Mouse (Mus musculus) forebrain, embryonic 15.5 days (tissue): ENCODE measurements around the gene Scd3. TPM values are rescaled to one million over a fixed set of nuclear protein-coding genes. Genes with fewer than 3 reads are reported as not detected.

Source experiments
- ATAC-seq: fragments of 200-750 bp; cut with Nextera tagmentation; replicated peaks from 2 replicates; pipeline ENCODE4 v1.8.0; 2017; ENCODE audit warnings: mild to moderate bottlenecking, moderate TSS enrichment, moderate library complexity
- H3K27ac ChIP-seq: fragments of 300-500 bp; sonication (generic); replicated peaks from 2 replicates; pipeline ENCODE4 v1.5.1; 2015; ENCODE audit warnings: mild to moderate bottlenecking, inconsistent platforms
- H3K27me3 ChIP-seq: fragments of 300-500 bp; sonication (generic); 2 replicates; pipeline ENCODE4 v1.6.1; 2015; ENCODE audit warnings: inconsistent platforms
- H3K36me3 ChIP-seq: fragments of 300-500 bp; sonication (generic); 2 replicates; pipeline ENCODE4 v1.6.1; 2015; ENCODE audit warnings: mild to moderate bottlenecking, inconsistent platforms
- H3K4me1 ChIP-seq: fragments of 300-500 bp; sonication (generic); 2 replicates; pipeline ENCODE4 v1.6.1; 2015; ENCODE audit warnings: inconsistent platforms
- H3K4me2 ChIP-seq: fragments of 300-500 bp; sonication (generic); replicated peaks from 2 replicates; pipeline ENCODE4 v1.6.1; 2015; ENCODE audit warnings: mild to moderate bottlenecking, inconsistent platforms
- H3K4me3 ChIP-seq: fragments of 300-500 bp; sonication (generic); 2 replicates; pipeline ENCODE4 v1.5.1; 2015; ENCODE audit warnings: mild to moderate bottlenecking, inconsistent platforms
- H3K9ac ChIP-seq: fragments of 300-500 bp; sonication (generic); replicated peaks from 2 replicates; pipeline ENCODE4 v1.6.1; 2015; ENCODE audit warnings: mild to moderate bottlenecking, inconsistent platforms
- H3K9me3 ChIP-seq: fragments of 300-500 bp; sonication (generic); 2 replicates; pipeline ENCODE4 v1.6.1; 2016; ENCODE audit warnings: inconsistent platforms
- WGBS: fragments of 180-500 bp; shearing (Covaris S2); methylation state at CpG from one replicate; pipeline ENCODE4 v1.1.7; 2015; ENCODE audit warnings: mixed read lengths; 5-methylcytosine and 5-hydroxymethylcytosine counted together
- polyA plus RNA-seq: library from polyadenylated mRNA; unstranded; fragments of >200 nt; fragmentation: Nextera tagmentation; extraction: Ambion mirVana; gene quantifications from 2 replicates; pipeline ENCODE4 v1.2.1, GENCODE M21; 2015

The Scd3 gene
- polyA plus RNA-seq, 1 experiment from 2014 or later, result 1.5 TPM

GRCm38 (mm10) chr19:44197053-44197852 lies 5.8 kb upstream of the Scd3 start:
- H3K4me1 ChIP-seq, result no peaks in the 10 kb centered on the region
- H3K27ac ChIP-seq, result no peak overlapping the region
- ATAC-seq, result no peak
- no peaks in the 10 kb centered on the region for H3K27me3 ChIP-seq
- no peak overlapping the region for H3K9ac ChIP-seq
- 92% methylated on average over 10 of the region's 10 CpGs for WGBS
- no peaks in the 10 kb centered on the region for H3K36me3 ChIP-seq
- no peak overlapping the region for H3K4me3 ChIP-seq
- H3K4me2 ChIP-seq, result no peak overlapping the region
- H3K9me3 ChIP-seq, result no peaks in the 10 kb centered on the region

DNA sequence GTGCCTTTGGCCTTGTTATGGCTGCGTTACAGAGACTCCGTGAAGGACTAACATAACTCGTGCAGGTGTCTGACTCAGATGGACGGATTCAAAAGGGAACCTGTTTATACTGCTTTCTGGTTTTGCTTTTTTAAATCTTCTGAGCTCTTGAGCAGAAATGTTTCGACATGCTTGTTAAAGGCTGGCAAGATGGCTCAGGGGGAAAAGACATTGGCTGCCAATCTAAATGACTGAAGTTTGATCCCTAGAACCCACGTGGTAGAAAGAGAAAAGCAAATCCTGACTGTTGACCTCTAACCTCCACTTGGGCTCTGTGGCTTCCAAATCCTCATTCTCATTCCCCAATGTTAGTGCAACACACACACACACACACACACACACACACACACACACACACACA lies 4.6 kb upstream of the Scd3 start:
- 96% methylated on average over 6 of the region's 6 CpGs for WGBS
- H3K27me3 ChIP-seq, result no peaks in the 10 kb centered on the region
- H3K9me3 ChIP-seq, result no peaks in the 10 kb centered on the region
- H3K4me2 ChIP-seq, result no peak overlapping the region
- H3K36me3 ChIP-seq, result no peaks in the 10 kb centered on the region
- no peak overlapping the region for H3K4me3 ChIP-seq
- no peak overlapping the region for H3K9ac ChIP-seq
- H3K4me1 ChIP-seq, result no peaks in the 10 kb centered on the region
- H3K27ac ChIP-seq, result no peak overlapping the region
- no peak for ATAC-seq

- 73% methylated on average over 2 of the region's 2 CpGs for WGBS
- no peak overlapping the region for H3K27ac ChIP-seq
- no peak for ATAC-seq
- no peaks in the 10 kb centered on the region for H3K36me3 ChIP-seq
- no peaks in the 10 kb centered on the region for H3K9me3 ChIP-seq
- H3K4me1 ChIP-seq, result no peaks in the 10 kb centered on the region
- no peak overlapping the region for H3K4me3 ChIP-seq
- H3K27me3 ChIP-seq, result no peaks in the 10 kb centered on the region
- H3K4me2 ChIP-seq, result no peak overlapping the region
- no peak overlapping the region for H3K9ac ChIP-seq
Measured at GRCm38 (mm10) chr19:44198964-44199363, 4.1 kb upstream of the Scd3 start.

- WGBS, result 72% methylated on average over 2 of the region's 2 CpGs
- no peaks in the 10 kb centered on the region for H3K36me3 ChIP-seq
- no peak overlapping the region for H3K4me3 ChIP-seq
- H3K9ac ChIP-seq, result no peak overlapping the region
- ATAC-seq, result no peak
- no peak overlapping the region for H3K4me2 ChIP-seq
- no peak overlapping the region for H3K27ac ChIP-seq
- H3K9me3 ChIP-seq, result no peaks in the 10 kb centered on the region
- no peaks in the 10 kb centered on the region for H3K27me3 ChIP-seq
- H3K4me1 ChIP-seq, result no peaks in the 10 kb centered on the region
Measured at GRCm38 (mm10) chr19:44207079-44207478, 4.0 kb downstream of the Scd3 start.

DNA sequence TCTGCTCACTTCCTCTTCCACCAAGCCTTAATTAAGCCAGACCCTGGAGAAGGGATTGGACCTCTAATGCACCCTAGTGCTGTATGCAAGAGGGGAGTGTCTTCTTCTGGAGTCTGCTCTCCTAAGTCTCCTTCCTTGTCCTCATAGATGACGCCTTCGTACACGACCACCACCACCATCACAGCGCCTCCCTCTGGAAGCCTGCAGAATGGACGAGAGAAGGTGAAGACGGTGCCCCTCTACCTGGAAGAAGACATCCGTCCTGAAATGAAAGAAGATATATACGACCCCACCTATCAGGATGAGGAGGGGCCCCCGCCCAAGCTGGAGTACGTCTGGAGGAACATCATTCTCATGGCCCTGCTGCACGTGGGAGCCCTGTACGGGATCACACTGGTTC lies 12.2 kb downstream of the Scd3 start:
- Histone ChIP-seq H3K9me3 (no peaks in the 10 kb centered on the region), H3K27me3 (no peaks in the 10 kb centered on the region), H3K4me1 (no peaks in the 10 kb centered on the region), H3K36me3 (no peaks in the 10 kb centered on the region), H3K9ac (no peak overlapping the region), H3K27ac (no peak overlapping the region), H3K4me3 (no peak overlapping the region), H3K4me2 (no peak overlapping the region)
- no peak for ATAC-seq
- WGBS, result 79% methylated on average over 12 of the region's 12 CpGs

GRCm38 (mm10) chr19:44217958-44218525 lies 15.0 kb downstream of the Scd3 start:
- WGBS, result 72% methylated on average over 3 of the region's 3 CpGs
- Histone ChIP-seq H3K4me2 (no peak overlapping the region), H3K27me3 (no peaks in the 10 kb centered on the region), H3K9me3 (no peaks in the 10 kb centered on the region), H3K27ac (no peak overlapping the region), H3K4me1 (no peaks in the 10 kb centered on the region), H3K9ac (no peak overlapping the region), H3K4me3 (no peak overlapping the region), H3K36me3 (no peaks in the 10 kb centered on the region)
- ATAC-seq, result no peak

DNA sequence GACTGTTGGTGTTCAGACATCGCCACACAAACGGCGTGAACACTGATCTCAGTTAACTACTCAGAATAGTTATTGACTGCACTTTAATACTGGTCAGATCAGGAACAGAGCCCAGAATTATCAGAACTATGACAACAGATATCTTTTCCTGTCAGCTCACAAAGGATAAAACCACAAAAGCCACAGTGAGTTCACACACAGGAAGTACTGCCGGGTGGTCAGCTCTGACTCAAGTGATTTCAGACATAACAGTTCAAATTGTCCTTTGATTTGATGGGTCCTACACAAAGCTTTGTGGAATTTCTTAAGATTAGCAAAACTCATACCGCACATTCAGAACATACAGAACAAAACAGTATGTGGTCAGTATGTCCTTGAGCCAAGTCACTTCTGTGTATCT lies 22.7 kb downstream of the Scd3 start:
- no peak overlapping the region for H3K4me2 ChIP-seq
- 93% methylated on average over 5 of the region's 5 CpGs for WGBS
- H3K27me3 ChIP-seq, result no peaks in the 10 kb centered on the region
- no peaks in the 10 kb centered on the region for H3K9me3 ChIP-seq
- H3K4me1 ChIP-seq, result no peaks in the 10 kb centered on the region
- H3K27ac ChIP-seq, result no peak overlapping the region
- no peak for ATAC-seq
- H3K9ac ChIP-seq, result no peak overlapping the region
- H3K36me3 ChIP-seq, result no peaks in the 10 kb centered on the region
- H3K4me3 ChIP-seq, result no peak overlapping the region

DNA sequence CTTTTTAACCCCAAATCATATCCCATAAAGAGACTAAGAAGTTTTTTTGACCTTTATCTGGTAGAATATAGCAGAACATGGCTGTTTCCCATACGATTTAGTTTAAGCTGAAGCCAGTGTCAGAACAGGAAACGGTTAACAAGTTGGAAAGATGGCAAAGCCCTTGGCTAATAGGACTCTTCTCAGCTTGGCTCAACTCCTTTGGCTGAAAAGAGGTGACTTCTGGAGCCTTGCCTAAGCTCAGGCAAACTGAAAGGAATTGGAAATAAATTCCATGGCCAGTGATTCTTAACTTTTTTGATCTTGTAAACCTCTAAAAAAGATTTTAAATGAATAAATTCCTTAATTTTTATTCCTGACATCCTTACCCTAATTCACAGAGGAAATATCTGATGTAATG lies 26.7 kb downstream of the Scd3 start:
- no peak for ATAC-seq
- H3K9ac ChIP-seq, result no peak overlapping the region
- no peaks in the 10 kb centered on the region for H3K36me3 ChIP-seq
- H3K27ac ChIP-seq, result no peak overlapping the region
- H3K4me1 ChIP-seq, result no peaks in the 10 kb centered on the region
- no peak overlapping the region for H3K4me2 ChIP-seq
- H3K9me3 ChIP-seq, result no peaks in the 10 kb centered on the region
- no peak overlapping the region for H3K4me3 ChIP-seq
- WGBS, result 73% methylated on average over 2 of the region's 2 CpGs
- H3K27me3 ChIP-seq, result no peaks in the 10 kb centered on the region

DNA sequence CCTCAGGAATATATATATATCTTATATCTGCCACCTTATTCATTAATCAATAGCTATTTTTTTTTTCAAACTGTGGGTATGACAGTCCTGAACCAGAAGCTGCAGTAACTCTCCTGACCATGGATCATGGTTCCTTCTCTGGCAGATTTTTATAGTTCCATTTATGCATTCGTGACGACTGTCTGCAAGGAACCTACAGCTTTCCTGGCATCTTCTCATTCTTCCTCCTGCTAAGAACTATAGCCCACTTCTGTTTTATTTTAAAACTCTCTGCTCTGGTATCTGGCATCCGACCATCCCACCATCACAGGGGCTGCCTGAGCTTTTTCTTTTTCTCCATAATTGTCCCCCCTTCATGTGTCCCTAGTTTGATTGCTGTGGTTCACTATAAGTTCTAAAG lies 27.1 kb downstream of the Scd3 start:
- no peaks in the 10 kb centered on the region for H3K36me3 ChIP-seq

GRCm38 (mm10) chr19:44231608-44232151 lies 28.6 kb downstream of the Scd3 start:
- whole genome bisulfite sequencing, result 88% methylated on average over 4 of the region's 4 CpGs
- H3K9me3 ChIP-seq, result no peaks in the 10 kb centered on the region

More for the DNA sequence above, 27.1 kb downstream of the Scd3 start:
- Histone ChIP-seq H3K4me2 (no peak overlapping the region), H3K9ac (no peak overlapping the region), H3K9me3 (no peaks in the 10 kb centered on the region), H3K4me3 (no peak overlapping the region), H3K4me1 (no peaks in the 10 kb centered on the region), H3K27me3 (no peaks in the 10 kb centered on the region), H3K27ac (no peak overlapping the region)
- no peak for ATAC-seq
- 70% methylated on average over 3 of the region's 3 CpGs for WGBS

DNA sequence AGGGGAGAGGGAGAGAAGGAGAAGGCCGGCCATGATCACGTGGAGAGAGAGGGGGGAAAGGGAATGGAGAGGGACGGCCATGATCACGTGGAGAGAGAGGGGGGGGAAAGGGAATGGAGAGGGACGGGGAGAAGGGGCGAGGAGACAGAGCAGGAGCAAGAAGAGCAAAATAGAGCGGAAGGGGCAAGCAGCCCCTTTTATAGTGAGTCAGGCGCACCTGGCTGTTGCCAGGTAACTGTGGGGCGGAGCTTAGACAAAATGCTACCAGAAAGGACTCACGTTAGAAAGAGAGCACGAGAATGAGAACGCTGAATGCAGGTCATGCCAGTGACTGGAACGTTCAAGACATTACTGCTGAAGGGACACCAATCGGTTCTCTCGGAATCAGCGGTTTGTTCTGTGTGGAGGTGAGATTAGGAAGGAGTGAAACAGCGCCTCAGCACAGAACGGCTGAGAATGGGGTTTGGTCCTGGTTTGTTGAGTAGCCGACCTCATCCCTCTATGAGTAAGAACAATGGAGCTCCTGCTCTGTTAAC lies 34.5 kb downstream of the Scd3 start:
- H3K4me1 ChIP-seq, result peaks cover 3% of the 10 kb centered on the region; the same call in 1 of the 2 replicates
- 0 out of 2 replicates have a peak overlapping the region, but pooled peaks have one; percentile 32 for H3K9ac ChIP-seq
- H3K4me3 ChIP-seq, result peak overlapping the region; percentile 29
- H3K27ac ChIP-seq, result 0 out of 2 replicates have a peak overlapping the region, but pooled peaks have one; percentile 26
- 16% methylated on average over 19 of the region's 19 CpGs for WGBS
- no peak for ATAC-seq
- H3K9me3 ChIP-seq, result no peaks in the 10 kb centered on the region
- H3K36me3 ChIP-seq, result no peaks in the 10 kb centered on the region
- H3K27me3 ChIP-seq, result no peaks in the 10 kb centered on the region
- peak overlapping the region; percentile 44 for H3K4me2 ChIP-seq

More at GRCm38 (mm10) chr19:44231608-44232151, 28.6 kb downstream of the Scd3 start:
- Histone ChIP-seq H3K36me3 (no peaks in the 10 kb centered on the region), H3K4me2 (no peak overlapping the region), H3K4me1 (no peaks in the 10 kb centered on the region), H3K27ac (no peak overlapping the region), H3K4me3 (no peak overlapping the region), H3K9ac (no peak overlapping the region), H3K27me3 (no peaks in the 10 kb centered on the region)
- no peak for ATAC-seq

DNA sequence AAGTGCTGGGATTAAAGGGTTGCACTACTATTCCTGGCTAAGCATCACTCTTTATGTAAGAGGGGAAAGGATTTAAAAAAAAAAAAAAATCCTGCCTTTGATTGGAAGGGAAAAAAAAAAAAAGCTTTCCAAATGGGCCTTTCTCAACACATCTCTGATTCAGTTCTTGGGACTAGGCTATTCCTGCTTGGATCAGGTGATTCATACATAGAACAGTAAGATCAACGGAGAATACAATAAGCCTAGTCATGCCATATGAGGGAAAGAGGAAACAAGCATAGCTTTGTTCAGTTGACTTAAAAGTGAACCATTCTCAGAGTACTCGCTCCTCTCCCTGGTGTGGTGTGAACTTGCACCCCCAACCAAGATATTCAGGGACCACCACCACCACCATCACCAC lies 35.8 kb downstream of the Scd3 start:
- no peak overlapping the region for H3K4me2 ChIP-seq
- H3K9me3 ChIP-seq, result no peaks in the 10 kb centered on the region
- peaks cover 3% of the 10 kb centered on the region; the same call in 1 of the 2 replicates for H3K4me1 ChIP-seq
- H3K4me3 ChIP-seq, result no peak overlapping the region
- H3K9ac ChIP-seq, result no peak overlapping the region
- H3K27me3 ChIP-seq, result no peaks in the 10 kb centered on the region
- 78% methylated on average over 2 of the region's 2 CpGs for WGBS
- ATAC-seq, result no peak
- H3K36me3 ChIP-seq, result no peaks in the 10 kb centered on the region
- no peak overlapping the region for H3K27ac ChIP-seq
